Mouse (Mus musculus) embryonic stem cell, embryonic (primary cell): ENCODE data around the gene Lad1.

Source experiments
- CTCF ChIA-PET, 4 experiments: fragments of 300-600 bp in 2 of 4; fragments of 350-600 bp in 2 of 4; sonication (Branson Sonifier 250); formaldehyde crosslinking; loops; one replicate each; lab custom pipeline; 2022; ENCODE audit warnings: inconsistent platforms in 2 of 4; lab: Charles Lee
- POLR2A ChIA-PET, 4 experiments: fragments of 300-600 bp in 2 of 4; fragments of 350-600 bp in 2 of 4; sonication (Branson Sonifier 250); formaldehyde crosslinking; loops; one replicate each; lab custom pipeline; 2022; ENCODE audit warnings: antibody characterized with exemption in 4 of 4, inconsistent platforms in 1 of 4; lab: Charles Lee

The Lad1 gene

DNA sequence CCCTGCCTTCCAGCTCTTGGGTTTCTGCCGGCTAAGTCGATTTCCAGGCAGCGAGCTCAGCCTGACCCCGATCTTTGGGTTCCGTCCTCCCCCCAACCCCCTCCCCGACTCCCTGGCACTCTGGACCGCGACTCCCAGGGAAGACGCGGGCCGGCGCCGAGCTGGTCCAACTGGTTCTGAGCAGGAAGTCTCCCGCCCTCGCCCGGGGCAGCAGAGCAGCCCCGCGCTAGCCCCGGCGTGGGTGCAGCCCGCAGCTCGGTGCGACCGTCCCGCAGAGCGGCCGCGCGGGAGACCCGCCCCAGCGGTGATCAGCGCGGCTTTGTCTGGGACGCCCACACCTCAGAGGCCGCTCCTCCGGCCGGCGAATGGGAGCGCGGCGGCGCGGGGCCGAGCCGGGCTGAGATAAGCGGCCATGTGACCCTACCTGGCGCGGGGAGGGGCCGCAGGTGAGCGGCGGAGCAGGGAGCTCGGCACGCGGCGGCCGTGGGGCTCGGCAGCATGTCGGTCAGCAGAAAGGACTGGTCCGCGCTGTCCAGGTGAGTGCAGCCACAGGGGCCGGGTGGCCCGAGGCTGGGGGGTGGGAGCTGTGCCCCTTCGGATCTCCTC lies at the start of gene Lad1:
Gene Lad1 (plus strand): TSS at position 118 of the 606 bp plus-strand sequence.
- ChIA-PET POLR2A (interaction anchor here in 2 of 4 experiments (0.6 to 2.8 kb wide), 9 partner anchors 9 to 52 kb away, joined by 3 to 9 read pairs (median 4); partner anchors contain the start of gene Phlda3 (in 1 of the 2)), CTCF (interaction anchor here (0.6 to 5.7 kb wide), 19 partner anchors 7 to 219 kb away, joined by 3 to 33 read pairs (median 5); no protein-coding TSS in a partner anchor)

DNA sequence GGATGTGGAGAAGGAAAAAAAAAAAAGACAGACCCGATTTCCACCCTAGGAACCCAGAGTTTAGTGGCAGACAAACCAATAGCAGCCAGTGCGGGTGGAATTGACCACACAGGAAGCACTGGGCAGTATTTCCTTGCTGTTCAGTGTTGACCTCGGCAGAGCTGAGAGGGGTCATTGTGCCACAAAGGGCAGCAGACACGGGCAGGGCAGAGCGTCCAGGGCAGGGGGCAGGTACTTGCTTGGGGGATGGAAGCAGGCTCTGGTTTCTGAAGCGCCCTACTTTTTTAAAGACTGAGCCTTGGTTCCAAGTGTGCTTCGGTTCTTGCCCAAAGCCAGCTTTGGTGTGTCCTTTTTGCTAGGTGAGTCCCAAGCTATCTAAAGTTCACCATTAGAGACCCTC lies 48.2 kb upstream of the Lad1 start:
- ChIA-PET POLR2A (interaction anchor here (0.6 to 4.3 kb wide), 27 partner anchors 9 to 1158 kb away, joined by 3 to 21 read pairs (median 6); partner anchors contain the start of genes Tnni1 (in 3 of the 4) and Elf3 (in 1 of the 4)), CTCF (interaction anchor here (0.6 to 5.3 kb wide), 15 partner anchors 9 to 41 kb away, joined by 3 to 35 read pairs (median 7); partner anchors contain the start of gene Tnni1 (in 3 of the 4))

GRCm38 (mm10) chr1:135770896-135771572 lies 47.4 kb upstream of the Lad1 start:
- ChIA-PET POLR2A (interaction anchor here in 3 of 4 experiments (0.6 to 4.3 kb wide), 34 partner anchors 8 to 513 kb away, joined by 3 to 21 read pairs (median 5); partner anchors contain the start of genes Tnni1 (in 2 of the 3), Elf3 (in 1 of the 3) and Lad1 (in 1 of the 3)), CTCF (interaction anchor here (0.6 to 5.3 kb wide), 17 partner anchors 8 to 392 kb away, joined by 3 to 35 read pairs (median 6); partner anchors contain the start of gene Tnni1 (in 3 of the 4))

GRCm38 (mm10) chr1:135771573-135771970 lies 46.8 kb upstream of the Lad1 start:
- ChIA-PET CTCF (interaction anchor here (0.6 to 5.3 kb wide), 15 partner anchors 9 to 57 kb away, joined by 3 to 35 read pairs (median 4); partner anchors contain the start of gene Tnni1 (in 2 of the 4)), POLR2A (interaction anchor here in 3 of 4 experiments (0.6 to 4.3 kb wide), 31 partner anchors 7 to 513 kb away, joined by 3 to 21 read pairs (median 5); partner anchors contain the start of genes Tnni1 (in 2 of the 3), Elf3 (in 1 of the 3) and Lad1 (in 1 of the 3))

GRCm38 (mm10) chr1:135776596-135776995 lies 41.8 kb upstream of the Lad1 start:
- ChIA-PET CTCF (interaction anchor here in 3 of 4 experiments (1.0 to 7.5 kb wide), 5 partner anchors 11 to 22 kb away, joined by 3 to 89 read pairs (median 7); no protein-coding TSS in a partner anchor), POLR2A (interaction anchor here in 3 of 4 experiments (0.6 to 1.6 kb wide), 7 partner anchors 10 to 387 kb away, joined by 3 to 8 read pairs (median 5); partner anchors contain the start of gene Phlda3 (in 1 of the 3))

DNA sequence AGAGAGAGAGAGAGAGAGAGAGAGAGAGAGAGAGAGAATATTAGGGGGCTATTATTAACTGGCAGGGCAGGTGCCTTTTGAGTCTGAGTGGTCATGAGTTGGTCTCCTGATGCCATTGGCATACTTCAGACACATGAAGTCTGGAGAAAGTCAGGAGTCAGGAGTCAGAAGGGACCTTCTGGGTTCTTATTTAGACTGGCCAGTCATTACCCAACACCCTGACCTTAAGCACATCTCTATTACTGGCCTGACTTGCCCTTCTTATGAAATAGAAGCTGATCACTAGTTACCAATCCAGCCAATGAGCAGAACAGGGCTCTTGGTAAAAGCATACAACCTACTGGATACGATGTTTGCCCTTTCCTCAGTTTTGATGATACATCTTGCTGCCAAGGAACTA lies 41.4 kb upstream of the Lad1 start:
- CTCF ChIA-PET, result interaction anchor here in 3 of 4 experiments (1.6 to 7.5 kb wide), 4 partner anchors 10 to 22 kb away, joined by 4 to 89 read pairs (median 48); no protein-coding TSS in a partner anchor
- POLR2A ChIA-PET, result interaction anchor here in 3 of 4 experiments (0.6 to 1.6 kb wide), 6 partner anchors 10 to 386 kb away, joined by 3 to 8 read pairs (median 5); partner anchors contain the start of gene Phlda3 (in 1 of the 3)

- CTCF ChIA-PET, result interaction anchor here (0.5 to 7.5 kb wide), 34 partner anchors 8 to 422 kb away, joined by 3 to 89 read pairs (median 6); partner anchors contain the start of genes Csrp1 (in 1 of the 4) and Phlda3 (in 1 of the 4)
- POLR2A ChIA-PET, result interaction anchor here (0.6 to 4.4 kb wide), 29 partner anchors 8 to 453 kb away, joined by 3 to 32 read pairs (median 4); partner anchors contain the start of genes Phlda3 (in 3 of the 4) and Csrp1 (in 1 of the 4)
These were observed 39.4 kb upstream of the Lad1 start, which contains the start of gene Tnni1 for GRCm38 (mm10) chr1:135778780-135779535. Tnni1 (plus strand) TSS chr1:135779434.

DNA sequence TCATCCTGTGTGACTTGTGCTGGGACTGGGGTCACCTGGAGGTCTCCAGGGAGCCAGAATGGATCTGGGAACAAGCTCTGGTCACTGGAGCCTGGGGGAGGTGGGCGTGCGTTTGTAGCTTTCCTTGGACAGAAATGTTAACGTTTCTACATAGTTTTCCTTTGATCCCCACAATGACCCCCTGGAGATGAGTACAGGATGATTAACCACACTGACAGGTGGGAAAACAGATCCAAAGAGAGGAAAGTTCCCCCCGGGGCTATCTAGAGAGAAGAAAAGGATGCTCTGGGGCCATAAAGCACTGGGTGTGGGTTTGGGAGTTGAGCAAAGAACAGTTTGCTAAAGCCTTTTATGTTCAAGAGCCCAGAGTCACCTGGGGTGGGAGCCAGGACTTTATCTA lies 37.7 kb upstream of the Lad1 start:
- CTCF ChIA-PET, result interaction anchor here (0.6 to 7.5 kb wide), 43 partner anchors 9 to 696 kb away, joined by 3 to 89 read pairs (median 5); partner anchors contain the start of genes Csrp1 (in 2 of the 4) and Phlda3 (in 2 of the 4)
- POLR2A ChIA-PET, result interaction anchor here (0.5 to 4.4 kb wide), 20 partner anchors 9 to 66 kb away, joined by 3 to 32 read pairs (median 4); partner anchors contain the start of gene Phlda3 (in 2 of the 4)

- POLR2A ChIA-PET, result interaction anchor here (0.5 to 4.4 kb wide), 26 partner anchors 9 to 1036 kb away, joined by 3 to 32 read pairs (median 4); partner anchors contain the start of gene Phlda3 (in 2 of the 4)
- CTCF ChIA-PET, result interaction anchor here (0.6 to 7.5 kb wide), 60 partner anchors 8 to 756 kb away, joined by 3 to 89 read pairs (median 4); partner anchors contain the start of genes Phlda3 (in 3 of the 4), Csrp1 (in 2 of the 4) and Tnnt2 (in 1 of the 4)
These were observed 37.2 kb upstream of the Lad1 start for GRCm38 (mm10) chr1:135781220-135781619.

DNA sequence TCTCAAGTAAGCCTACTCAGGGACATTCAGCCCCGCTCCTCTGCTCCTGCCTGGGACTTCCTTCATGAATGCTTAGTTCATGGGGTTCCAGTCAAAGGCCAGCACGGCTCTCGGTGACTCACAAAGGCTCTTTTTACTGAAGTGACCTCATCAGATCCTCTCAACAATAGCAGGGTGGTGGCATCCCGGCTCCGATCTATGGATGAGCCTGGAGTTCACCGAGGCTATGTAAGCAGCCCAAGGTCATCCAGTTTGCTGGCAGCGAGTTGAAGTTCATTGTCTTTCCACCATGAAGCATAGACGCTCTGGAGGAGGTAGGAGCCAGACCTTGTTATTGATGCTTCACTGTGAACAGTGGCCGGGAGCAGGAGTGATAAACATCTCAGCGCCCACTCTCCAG lies 35.6 kb upstream of the Lad1 start:
- CTCF ChIA-PET, result interaction anchor here in 2 of 4 experiments (0.7 to 7.5 kb wide), 5 partner anchors 17 to 46 kb away, joined by 3 to 89 read pairs (median 4); no protein-coding TSS in a partner anchor
- POLR2A ChIA-PET, result interaction anchor here in 2 of 4 experiments (1.2 to 4.4 kb wide), 4 partner anchors 10 to 53 kb away, joined by 3 to 15 read pairs (median 6); no protein-coding TSS in a partner anchor

DNA sequence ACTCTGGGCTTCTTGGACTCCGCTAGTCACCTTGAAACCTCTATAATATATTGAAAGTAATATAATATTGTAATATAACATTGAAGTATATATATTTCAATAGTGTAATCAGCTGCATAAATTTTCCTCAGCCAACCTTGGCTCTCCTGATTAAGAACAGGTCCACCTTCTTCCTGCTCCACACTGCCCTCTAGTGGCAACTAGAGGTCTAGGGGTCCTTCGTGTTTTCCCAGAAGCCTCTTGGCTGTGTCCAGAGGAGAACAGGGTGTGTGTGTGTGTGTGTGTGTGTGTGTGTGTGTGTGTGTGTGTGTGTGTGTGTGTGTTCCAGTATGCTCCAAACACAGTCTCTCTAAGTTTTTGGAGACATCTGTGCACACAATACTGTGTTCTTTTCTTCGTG lies 30.6 kb upstream of the Lad1 start:
- CTCF ChIA-PET, result interaction anchor here (0.6 to 10.8 kb wide), 35 partner anchors 9 to 1332 kb away, joined by 3 to 89 read pairs (median 6); partner anchors contain the start of genes Tnni1 (in 2 of the 4), Csrp1 (in 1 of the 4), Klhl12 (in 1 of the 4) and Lad1 (in 1 of the 4)
- POLR2A ChIA-PET, result interaction anchor here in 2 of 4 experiments (0.6 to 1.2 kb wide), 6 partner anchors 9 to 475 kb away, joined by 3 to 4 read pairs (median 3); partner anchors contain the start of gene Tnni1 (in 2 of the 2)

DNA sequence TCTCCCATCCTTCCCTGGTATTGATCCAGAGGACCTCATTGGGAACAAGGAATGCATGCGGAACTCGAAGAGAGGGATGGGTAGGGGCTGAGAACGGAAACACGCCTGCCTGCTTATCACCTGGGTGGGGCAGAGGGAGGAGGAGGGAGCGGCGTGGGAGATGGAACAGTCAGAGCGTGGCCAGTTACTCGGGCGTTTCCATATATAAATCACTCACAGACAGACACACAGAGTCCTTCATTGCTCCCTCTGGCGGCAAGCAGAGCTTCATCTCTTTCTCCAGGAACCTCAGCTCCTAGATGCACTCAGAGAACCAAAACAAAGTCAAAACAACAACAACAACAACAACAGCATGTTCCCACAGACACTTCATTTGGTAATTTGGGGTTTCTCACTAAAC lies 29.7 kb upstream of the Lad1 start:
- POLR2A ChIA-PET, result interaction anchor here in 3 of 4 experiments (0.6 to 2.1 kb wide), 17 partner anchors 10 to 70 kb away, joined by 3 to 9 read pairs (median 5); partner anchors contain the start of genes Tnni1 (in 2 of the 3) and Csrp1 (in 1 of the 3)
- CTCF ChIA-PET, result interaction anchor here (0.5 to 10.8 kb wide), 97 partner anchors 8 to 1053 kb away, joined by 3 to 89 read pairs (median 6); partner anchors contain the start of genes Tnni1 (in 4 of the 4), Csrp1 (in 2 of the 4), Lad1 (in 2 of the 4) and Phlda3 (in 1 of the 4)

DNA sequence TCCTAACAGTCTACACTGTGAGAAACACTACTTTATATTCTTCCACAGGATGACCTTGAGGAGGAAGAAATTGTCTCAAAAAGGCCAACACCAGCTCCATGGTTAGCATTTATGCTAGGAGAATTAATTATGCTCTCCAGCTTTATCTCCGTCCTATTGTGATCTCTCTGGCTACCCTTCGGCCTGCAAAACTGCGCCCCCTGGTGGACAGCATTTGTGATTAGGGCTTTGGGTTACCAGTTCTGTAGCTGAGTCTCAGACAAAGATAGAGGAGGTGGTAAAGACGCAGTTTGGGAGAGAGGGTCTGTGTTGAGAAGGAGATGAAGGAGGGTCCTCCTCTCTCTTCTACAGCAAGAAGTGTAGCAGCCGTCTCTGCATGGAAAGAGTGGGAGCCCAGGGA lies 28.6 kb upstream of the Lad1 start:
- POLR2A ChIA-PET, result interaction anchor here (0.5 to 2.1 kb wide), 19 partner anchors 9 to 71 kb away, joined by 3 to 9 read pairs (median 5); partner anchors contain the start of gene Tnni1 (in 1 of the 4)
- CTCF ChIA-PET, result interaction anchor here (0.5 to 10.8 kb wide), 126 partner anchors 9 to 618 kb away, joined by 3 to 89 read pairs (median 5); partner anchors contain the start of genes Tnni1 (in 4 of the 4), Csrp1 (in 3 of the 4), Lad1 (in 2 of the 4) and Phlda3 (in 2 of the 4)

DNA sequence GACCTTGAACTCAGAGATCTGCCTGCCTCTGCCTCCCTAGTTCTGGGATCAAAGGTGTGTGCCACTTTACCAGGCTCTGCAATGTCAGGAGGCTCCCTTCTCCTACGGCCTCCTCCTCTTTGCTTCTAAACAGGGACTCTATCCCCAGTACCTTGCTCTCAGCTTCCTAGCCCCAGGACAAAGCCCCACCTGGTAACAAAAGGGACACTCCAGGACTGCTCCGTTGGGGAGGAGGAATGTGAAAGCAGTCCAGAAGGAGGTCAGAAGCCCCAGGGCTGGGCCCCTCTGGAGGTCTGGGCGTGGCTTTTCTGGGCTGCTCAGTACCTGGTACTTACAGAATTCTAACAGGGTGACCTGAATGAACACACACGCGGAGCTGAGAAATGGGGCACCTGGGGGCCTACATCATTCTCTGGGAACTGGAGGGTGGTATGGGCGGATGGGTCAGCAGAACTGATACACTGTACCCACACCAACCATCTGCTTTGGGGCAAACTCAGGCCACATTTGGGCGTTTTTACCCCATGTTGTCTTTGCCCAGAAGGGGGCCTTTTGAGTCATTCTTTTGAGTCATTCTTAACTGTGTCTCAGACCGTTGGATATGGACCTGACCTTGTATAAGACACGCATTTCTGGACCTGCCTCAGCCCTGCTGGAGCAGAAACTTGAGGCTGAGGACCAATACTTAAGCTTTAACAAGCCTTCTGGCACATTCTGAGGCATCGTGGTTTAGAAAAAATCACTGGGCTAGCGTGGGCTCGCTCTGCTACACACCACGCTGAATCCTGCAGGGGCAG lies 26.1 kb upstream of the Lad1 start:
- ChIA-PET CTCF (interaction anchor here (0.6 to 10.8 kb wide), 20 partner anchors 10 to 386 kb away, joined by 3 to 89 read pairs (median 4); partner anchors contain the start of genes Tnni1 (in 2 of the 4) and Csrp1 (in 1 of the 4)), POLR2A (interaction anchor here (0.6 to 3.5 kb wide), 23 partner anchors 9 to 1753 kb away, joined by 3 to 10 read pairs (median 5); partner anchors contain the start of genes Lad1 (in 1 of the 4), Phlda3 (in 1 of the 4) and Tnni1 (in 1 of the 4))
